Mouse (Mus musculus) embryonic facial prominence, embryonic 13.5 days (tissue): ENCODE data around the gene Washc2. TPM values are rescaled to one million over a fixed set of nuclear protein-coding genes. Genes with fewer than 3 reads are reported as not detected.

Experiments used
- ATAC-seq: fragments of 200-750 bp; cut with Nextera tagmentation; 2 replicates; pipeline ENCODE4 v1.8.0; 2017; ENCODE audit warnings: low read depth; ENCODE audit not compliant: insufficient number of reproducible peaks, insufficient read depth, low FRiP score, low TSS enrichment
- H3K27ac ChIP-seq: fragments of 300-500 bp; sonication (generic); 2 replicates; pipeline ENCODE4 v1.5.1; 2015; ENCODE audit warnings: moderate library complexity, mild to moderate bottlenecking, inconsistent platforms
- H3K27me3 ChIP-seq: fragments of 300-500 bp; sonication (generic); 2 replicates; pipeline ENCODE4 v1.6.1; 2015; ENCODE audit warnings: mild to moderate bottlenecking, inconsistent platforms
- H3K36me3 ChIP-seq: fragments of 300-500 bp; sonication (generic); 2 replicates; pipeline ENCODE4 v1.6.1; 2015; ENCODE audit warnings: mild to moderate bottlenecking, inconsistent platforms
- H3K4me1 ChIP-seq: fragments of 300-500 bp; sonication (generic); 2 replicates; pipeline ENCODE4 v1.6.1; 2015; ENCODE audit warnings: inconsistent platforms
- H3K4me2 ChIP-seq: fragments of 300-500 bp; sonication (generic); 2 replicates; pipeline ENCODE4 v1.6.1; 2015; ENCODE audit warnings: moderate library complexity, mild to moderate bottlenecking, inconsistent platforms
- H3K4me3 ChIP-seq: fragments of 300-500 bp; sonication (generic); 2 replicates; pipeline ENCODE4 v1.5.1; 2015; ENCODE audit warnings: mild to moderate bottlenecking, inconsistent platforms
- H3K9ac ChIP-seq: fragments of 300-500 bp; sonication (generic); 2 replicates; pipeline ENCODE4 v1.6.1; 2015; ENCODE audit warnings: mild to moderate bottlenecking, inconsistent platforms
- H3K9me3 ChIP-seq: fragments of 300-500 bp; sonication (generic); 2 replicates; pipeline ENCODE4 v1.6.1; 2016; ENCODE audit warnings: inconsistent platforms
- WGBS: fragments of 180-500 bp; shearing (Covaris S2); methylation state at CpG from one replicate; pipeline ENCODE4 v1.1.7; 2015; ENCODE audit warnings: mixed read lengths; 5-methylcytosine and 5-hydroxymethylcytosine counted together
- polyA plus RNA-seq: library from polyadenylated mRNA; unstranded; fragments of >200 nt; fragmentation: Nextera tagmentation; extraction: Ambion mirVana; gene quantifications from 2 replicates; pipeline ENCODE4 v1.2.1, GENCODE M21; 2015

Washc2 gene
- polyA plus RNA-seq, 1 experiment from 2014 or later, result 57.6 TPM

- 84% methylated on average over 2 of the region's 2 CpGs for WGBS
- ATAC-seq, result no peak
- Histone ChIP-seq H3K4me2 (no peak overlapping the region), H3K9ac (no peak overlapping the region), H3K4me1 (no peaks in the 10 kb centered on the region), H3K4me3 (no peak overlapping the region), H3K36me3 (no peaks in the 10 kb centered on the region), H3K9me3 (no peaks in the 10 kb centered on the region), H3K27me3 (no peaks in the 10 kb centered on the region), H3K27ac (no peak overlapping the region)
Observed at GRCm38 (mm10) chr6:116311411-116311810, 103.6 kb downstream of the Washc2 start.

Other genes starting within 250 kb of the Washc2 start
- gene Plxnd1, start 213.0 kb upstream of the Washc2 start, polyA plus RNA-seq, result 25.2 and 40.3 TPM in 2 replicates
- 19.4 and 26.4 TPM in 2 replicates for gene Tmcc1, start 14.6 kb upstream of the Washc2 start, polyA plus RNA-seq
- gene Zfand4, start 56.2 kb downstream of the Washc2 start, polyA plus RNA-seq, result 9.7 and 11.7 TPM in 2 replicates
- gene March8, start 130.0 kb downstream of the Washc2 start, polyA plus RNA-seq, result 18.4 and 22.2 TPM in 2 replicates